Mouse (Mus musculus) yolk sac, embryonic 10.5 days (tissue): ENCODE data around the gene Tenm4.

Experiments used
- DNase-seq: peaks from one replicate; pipeline ENCODE4 v3.0.0-alpha.2; 2017; ENCODE audit warnings: low spot score

Gene Tenm4

DNA sequence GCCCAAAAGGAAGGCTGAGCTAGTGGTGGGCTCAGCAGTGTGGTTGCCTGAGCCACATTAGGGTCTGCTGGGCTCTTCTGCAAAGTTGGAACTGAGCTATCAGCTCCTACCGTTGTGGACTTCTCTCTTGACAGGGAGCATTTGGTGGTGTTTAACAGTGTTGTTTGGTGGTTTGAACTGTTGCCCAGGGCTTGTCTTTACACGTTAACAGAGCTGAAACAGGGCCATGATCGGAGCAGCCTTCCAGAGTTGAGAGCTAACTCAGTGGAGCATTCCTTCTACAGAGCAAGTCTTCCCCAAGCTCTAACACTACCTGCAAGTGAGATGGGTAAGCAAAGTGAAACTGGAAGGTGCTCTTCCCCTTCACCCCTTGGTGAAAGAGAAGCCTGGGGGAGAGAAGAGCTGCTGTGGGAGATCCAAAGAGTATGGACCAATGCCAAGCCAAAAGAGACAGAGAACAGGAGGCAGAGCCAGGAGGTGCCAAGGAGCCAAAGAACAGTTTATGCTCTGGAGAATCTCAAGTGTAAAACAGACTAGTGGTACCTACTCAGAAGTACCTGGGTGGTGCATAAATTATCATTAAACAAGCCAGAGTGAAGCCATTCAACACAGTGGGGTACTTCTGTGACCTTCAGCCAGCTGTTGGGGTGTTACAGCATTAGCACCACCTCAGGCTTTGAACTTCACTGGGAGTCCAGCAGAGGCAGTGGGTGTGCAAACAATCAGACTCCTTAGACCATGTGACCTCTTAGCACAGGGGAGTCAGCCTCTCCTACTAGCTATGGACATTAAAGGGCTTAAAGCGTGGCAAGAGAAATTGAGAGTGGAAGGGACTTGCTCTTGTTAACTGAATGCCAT is 71.5 kb downstream of the Tenm4 start:
- no peak for DNase-seq

DNA sequence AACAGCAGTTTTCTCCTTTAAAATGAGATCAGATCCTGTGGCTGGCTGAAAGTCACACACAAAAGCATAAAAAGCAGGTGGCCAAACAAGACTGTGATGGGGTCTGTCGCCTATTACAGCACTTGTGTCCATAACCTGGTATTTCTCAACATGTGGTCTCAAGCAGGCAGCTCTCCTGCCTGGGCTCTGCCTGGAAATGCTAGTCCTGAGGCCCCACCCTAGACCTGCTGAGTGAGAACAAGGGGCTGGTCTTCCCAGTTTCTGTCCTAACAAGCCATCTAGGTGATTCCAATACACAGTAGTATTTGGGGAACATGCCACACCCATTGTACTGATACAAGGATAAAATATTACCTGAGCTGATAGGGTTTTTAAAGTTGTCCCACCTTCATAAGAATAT is 73.8 kb downstream of the Tenm4 start:
- no peak for DNase-seq

DNA sequence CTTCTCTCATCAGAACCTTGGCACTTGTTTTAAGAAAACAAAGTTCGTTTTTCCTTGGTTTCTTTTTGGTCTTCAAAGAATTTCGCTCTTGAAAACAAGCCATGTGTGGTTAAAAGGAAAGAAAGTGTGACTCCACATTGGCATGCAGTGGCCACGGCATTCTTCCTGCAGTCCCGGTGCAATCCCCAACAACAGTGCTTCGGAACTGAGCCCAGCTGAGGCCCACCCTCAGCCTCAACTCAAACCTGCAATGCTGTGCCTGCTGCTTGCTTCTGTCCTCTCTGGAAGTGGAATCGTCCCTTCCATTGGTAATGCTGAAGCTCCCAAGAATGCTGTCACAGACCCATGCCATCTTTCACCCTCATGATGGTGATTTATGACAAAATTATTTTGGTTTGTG is 88.6 kb downstream of the Tenm4 start:
- no peak for DNase-seq

DNA sequence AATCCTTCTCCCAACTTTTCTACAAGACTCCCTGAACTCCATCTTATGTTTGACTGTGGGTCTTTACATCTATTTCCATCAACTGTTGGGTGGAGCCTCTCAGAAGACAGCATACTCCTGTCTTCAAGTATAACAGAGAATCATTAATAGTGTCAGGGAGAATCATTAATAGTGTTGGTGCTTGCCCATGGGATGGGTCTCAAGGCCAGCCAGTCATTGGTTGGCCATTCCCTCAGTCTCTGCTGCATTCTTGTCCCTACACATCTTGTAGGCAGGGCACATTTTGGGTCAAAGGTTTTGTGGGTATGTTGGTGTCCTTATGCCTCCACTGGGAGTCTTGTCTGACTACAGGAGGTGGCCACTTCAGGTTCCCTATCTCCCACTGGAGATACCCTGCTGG is 91.1 kb downstream of the Tenm4 start:
- DNase-seq: no peak

DNA sequence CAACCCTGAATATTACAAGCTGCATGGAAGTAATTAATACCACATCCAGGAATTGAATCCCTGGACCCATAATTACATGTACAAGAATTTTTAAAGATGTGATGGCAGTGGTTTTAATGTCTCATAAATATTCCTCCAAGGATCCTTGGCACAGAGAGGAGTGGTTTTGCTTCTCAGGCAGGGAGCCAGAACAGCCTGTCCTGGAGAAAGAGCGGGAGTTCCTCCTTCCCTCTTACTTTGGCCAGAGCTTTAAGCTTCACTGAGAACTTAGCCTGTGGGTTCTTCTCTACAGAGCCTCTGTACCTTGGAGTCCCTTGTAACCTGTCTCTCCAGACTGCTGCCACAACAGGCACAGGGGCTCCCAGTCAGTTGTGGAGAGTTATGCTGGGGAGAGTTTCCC is 94.9 kb downstream of the Tenm4 start:
- no peak for DNase-seq

DNA sequence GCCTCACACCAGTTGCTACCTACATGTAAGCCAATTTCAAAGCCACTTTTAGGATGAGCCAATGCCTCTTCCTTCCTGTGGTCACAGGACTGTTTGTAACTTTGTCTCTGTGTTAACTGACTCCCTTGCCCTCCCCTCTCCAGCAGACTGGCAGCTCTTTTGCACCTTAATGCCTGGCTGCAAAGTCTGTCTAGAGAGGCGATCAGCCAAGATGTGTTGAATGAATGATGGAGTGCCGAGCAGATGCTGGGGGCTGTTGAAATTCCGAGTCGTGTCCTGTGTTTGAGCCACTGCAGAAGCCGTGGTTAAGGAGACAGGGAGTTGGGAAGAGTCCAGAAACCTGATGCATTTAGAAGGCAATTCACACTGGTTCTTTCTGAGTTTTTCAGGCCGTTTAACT is 96.2 kb downstream of the Tenm4 start:
- peak; percentile 7 for DNase-seq

DNA sequence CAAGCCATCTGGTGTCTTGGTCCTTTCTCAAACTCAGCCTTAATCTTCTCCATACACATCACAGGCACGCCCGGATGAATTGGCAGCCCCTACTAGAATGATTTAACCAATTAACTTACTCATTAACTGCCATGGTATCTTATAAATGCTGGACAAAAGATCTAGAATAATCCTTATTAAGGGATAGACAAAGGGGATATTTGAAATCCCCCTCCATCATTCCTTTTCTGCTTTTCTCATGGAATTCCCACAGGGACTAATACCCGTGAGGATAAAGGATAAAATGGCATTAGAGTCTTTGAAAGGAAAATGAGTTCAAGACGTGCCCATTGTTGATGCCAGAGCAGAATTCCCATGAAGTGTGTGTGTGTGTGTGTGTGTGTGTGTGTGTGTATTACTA is 99.6 kb downstream of the Tenm4 start:
- no peak for DNase-seq

DNA sequence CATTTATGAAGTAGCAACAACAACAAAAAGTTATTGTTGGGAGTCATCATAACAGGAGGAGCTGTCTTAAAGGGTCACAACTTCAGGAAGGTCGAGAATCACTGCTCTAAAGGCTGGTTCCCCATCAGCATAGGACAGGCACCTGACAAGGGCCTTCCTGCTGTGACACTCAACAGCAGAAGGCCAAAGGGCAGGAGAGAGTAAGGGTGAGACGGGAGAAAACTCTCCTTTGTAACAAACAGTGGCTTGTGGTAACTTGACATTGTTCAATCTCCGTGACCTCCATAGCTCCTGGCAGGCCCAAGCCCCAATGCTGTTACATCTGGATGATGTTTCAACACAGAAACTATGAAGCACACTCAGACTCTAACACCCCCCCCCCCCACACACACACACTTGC is 101.0 kb downstream of the Tenm4 start:
- no peak for DNase-seq

DNA sequence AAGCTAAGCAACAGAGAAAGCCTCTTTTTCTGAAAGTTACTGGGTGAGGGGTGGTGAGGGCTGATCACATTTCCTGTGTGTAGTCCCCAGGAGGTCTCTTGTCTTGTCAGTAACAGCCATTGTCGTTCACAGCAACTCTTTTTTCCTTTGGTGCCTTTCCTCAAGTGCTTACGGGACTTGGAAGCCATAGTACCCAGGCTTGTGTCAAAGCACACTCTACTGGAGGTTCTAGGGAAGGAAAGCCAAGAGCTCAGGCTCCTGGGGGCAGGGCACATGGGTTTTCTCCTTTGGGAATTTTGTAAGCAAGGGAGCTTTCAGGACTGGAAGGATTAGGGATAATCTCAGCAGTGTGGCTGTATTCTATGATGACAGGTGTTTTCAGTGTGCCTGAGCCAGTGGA is 103.4 kb downstream of the Tenm4 start:
- DNase-seq: no peak

DNA sequence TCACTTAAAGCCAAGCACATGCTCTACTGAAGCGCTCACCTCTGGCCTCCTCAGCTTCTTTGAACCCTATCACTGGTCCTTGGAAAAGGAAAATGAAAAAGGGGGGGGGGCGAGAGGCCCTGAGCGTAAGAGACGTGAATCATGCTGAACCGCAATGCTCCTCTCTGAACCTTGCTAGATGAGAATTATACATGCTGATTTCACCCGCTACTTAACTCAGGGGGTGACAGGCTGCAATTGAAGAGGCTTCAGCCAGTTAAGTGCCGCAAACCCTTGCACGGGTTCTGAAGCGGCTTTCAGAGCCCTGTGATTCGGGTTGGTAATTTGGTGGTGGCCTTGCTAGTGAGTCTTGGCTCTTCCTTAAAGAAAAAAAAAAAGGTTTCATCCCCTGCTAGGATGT is 106.5 kb downstream of the Tenm4 start:
- no peak for DNase-seq

DNA sequence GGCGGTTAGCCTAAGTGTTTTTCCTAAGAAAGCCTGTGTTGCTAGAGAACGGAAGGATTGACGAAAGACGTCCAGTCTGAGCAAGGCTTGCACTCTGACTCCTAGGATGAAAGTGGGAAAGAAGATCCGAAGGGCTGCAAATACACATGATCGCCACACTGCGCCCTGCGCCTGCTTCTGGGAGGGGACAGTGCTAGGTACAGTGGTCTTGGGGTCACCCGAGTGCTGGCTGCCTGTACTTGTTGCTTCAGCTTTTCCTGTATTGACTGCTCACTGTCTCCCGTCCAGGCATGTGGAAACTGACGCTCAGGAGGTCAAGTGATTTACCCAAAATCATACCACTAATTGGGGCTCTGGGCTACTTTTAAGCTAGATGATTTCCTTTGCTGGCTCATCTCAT is 107.3 kb downstream of the Tenm4 start:
- no peak for DNase-seq

DNA sequence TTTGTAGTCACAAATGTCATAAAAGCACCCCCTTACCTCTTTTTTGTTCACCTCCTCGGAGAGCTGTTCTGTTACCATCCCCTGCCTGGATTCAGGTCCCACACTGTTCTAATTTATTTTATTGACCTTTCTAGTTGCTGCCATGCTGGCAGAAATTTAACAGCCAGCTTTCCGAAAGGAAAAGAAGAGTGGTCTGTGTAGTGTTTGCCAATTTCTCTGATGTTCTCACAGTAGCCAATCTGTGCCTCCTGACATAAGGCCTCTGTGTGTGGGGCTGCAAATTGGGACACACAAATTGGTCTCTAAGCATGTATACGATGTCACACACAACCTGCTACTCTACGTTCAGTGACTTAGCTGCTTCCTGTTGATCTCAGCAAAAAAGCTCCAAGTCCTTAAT is 109.7 kb downstream of the Tenm4 start:
- DNase-seq: no peak

DNA sequence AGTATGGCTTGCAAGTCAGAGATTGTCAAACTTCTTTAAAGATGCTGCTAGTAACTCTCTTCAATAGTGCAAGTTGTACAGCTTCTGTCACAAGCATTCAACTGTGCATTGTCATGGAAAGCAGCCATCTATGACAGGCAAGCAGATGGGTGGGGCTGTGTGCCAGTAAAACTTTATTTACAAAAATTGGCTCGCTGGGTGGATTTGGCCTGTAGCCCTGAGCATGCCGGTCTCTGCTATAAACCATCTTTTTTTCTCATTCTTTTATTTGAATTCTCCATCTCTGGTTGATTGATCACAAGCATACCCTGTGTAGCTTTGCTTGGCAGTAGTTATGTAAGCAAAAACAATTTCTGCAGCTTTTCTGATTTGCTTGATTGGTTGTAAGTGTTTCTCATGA is 119.5 kb downstream of the Tenm4 start:
- no peak for DNase-seq

DNA sequence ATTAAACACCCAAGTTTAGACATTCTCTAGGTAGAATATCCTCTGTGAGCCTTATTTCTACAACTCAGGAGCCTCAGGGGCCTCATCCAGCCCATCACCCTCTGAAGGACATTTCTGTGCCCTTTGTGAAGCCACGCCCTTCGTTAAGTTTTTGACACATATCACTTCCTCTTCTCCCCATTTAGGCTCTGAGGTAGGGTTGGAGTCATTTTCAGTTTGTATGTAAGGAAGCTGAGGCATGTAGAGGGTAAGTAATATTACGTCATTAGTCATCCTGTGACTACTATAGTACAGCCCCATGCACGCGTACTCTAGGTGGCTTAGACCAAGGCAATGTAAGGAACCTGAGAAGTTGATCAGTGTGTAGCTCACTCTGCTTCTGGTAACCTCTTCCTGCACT is 124.9 kb downstream of the Tenm4 start:
- DNase-seq: no peak

DNA sequence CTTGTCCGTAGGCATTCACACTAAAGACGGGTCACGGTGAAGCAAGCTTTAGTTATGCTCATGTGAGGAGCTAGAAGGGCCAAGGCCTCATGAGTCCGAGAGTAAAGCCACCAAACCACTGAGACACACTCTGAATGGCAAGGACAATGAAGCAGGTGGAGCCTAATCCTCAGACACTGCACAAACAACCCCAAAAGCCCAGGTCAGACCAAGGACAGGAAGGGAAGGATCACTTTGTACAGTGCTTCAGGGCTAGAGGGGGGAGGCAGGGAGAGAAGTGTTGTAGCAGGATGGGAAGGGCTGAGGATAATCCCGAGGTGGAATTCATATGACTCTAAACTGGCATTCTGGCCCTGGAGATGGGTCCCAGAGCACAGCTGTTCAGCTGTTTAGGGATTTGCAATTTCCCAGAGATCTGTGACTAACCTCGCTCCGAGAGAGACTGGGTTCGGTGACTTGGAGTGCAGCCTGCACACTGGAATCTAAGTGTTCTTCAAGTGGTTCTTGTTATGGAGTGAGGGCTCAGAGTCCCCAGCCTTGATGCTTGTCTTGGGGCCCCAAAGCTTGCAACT is 129.9 kb downstream of the Tenm4 start:
- DNase-seq: no peak

DNA sequence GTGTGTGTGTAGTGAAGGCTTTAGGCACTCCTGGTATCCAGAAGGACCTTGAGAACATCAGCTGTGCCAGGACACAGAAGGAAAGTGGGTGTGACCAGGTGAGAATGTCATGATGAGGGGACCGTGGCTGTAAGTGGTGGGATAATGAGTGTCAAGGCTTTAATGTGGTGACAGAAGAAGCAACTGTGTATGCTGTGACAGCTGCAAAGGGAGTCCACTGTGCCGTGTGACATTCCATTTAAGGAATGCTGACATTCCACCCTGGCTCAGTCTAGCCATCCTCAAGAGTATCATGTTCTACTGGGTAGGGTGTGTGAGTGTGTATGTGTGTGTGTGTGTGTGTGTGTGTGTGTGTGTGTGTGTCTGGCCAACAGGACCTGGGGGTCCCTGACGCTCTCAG is 130.8 kb downstream of the Tenm4 start:
- no peak for DNase-seq

DNA sequence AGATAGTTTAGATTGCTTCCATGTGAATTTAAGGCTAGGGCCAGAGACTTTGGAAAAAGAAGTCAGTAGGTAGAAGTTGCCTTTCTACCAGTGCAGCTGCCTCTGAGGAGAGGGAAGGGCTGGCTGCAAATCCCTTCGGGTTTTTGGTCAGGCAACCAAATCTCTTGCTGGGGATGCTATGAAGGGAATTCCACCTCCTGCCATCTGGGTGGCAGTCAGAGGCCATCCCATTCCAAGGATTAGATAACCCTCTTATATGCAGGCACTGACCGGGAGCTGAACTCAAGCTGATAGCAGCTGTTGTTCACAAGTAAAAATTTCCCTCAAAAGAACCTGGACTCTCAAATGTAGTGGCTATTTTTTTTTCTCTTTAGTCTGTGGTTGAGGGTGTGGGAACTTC is 132.9 kb downstream of the Tenm4 start:
- peak; percentile 15 for DNase-seq

DNA sequence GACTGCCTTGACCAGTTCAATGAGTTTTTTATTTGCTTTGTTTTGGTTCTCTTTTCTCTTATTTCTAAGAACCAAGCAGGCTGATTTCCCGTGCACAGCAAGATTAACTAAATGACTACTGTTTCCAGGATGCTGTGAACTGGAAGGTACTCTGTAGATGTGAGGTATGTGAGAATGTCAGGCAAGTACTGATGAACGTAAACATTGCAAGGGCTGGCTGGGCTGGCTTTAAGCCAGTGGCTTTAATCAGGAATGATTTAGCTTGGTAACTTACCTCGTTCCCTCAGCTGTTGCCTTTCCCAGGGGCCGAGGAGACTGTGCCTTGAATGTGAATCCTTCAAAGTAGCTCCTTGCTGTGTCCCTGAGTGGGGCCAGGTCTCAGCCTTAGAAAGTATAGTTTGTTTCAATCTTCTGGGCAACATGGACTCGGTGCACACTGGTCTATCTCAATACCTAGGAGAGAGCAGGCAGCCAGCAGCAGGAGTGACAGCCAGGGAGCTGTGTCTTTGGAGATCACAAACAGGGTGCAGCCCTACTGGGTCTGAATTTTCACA is 134.4 kb downstream of the Tenm4 start:
- peak; percentile 3 for DNase-seq

DNA sequence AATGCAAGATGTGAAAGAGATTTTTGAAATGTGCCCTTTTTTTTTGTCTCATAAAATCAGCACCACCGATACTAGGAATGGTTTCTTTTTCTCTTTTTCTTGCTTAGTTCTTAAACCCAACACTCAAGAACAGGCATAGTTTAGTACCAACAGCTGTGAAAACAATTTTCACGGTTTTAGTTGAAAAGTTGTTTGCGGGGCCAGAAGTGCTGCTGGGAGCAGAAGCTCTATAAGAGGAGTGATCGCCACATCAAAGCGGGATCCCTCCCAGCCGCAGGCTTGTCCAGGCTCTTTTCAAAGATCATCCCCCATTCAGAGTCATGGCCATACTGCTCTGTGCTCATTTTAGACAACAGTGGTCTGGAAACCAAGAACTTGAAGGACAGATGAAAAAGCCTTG is 137.1 kb downstream of the Tenm4 start:
- no peak for DNase-seq

DNA sequence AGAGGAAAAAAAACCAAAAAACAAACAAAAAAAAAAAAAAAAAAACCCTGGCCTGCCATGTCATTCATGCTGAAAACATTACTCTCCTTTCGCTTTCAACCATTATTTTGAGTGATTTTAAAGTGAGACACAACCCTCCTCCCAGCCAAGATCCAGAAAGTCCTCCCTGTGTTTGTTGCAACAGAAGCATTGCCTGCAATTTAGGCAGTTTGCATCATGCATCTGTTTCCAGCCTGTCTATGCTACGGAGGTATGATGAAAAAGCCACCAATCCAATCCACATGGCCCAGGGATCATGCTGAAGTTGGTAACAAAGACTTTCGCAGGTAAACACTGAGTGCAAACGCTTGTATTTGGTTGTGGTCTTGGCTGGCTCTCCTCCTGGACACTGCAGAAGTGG is 158.3 kb downstream of the Tenm4 start:
- DNase-seq: no peak

DNA sequence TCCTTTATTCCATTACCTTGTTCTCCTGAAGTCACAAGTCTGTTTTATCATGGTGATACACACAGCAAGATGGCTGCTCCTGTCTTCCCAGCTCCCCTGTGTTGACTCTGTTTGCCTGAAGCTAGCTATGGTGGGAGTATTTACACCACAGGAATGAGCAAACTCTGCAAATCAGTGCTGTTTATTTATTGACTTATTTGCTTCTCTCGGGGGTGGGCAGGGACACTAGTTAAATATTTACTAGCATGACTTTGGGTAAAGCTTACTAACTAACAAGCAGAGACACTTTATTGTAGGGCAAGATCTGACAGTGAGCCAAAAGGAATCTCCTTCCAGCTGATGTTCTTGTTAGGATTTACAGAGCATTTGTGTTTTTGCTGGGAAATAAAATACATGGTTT is 160.1 kb downstream of the Tenm4 start:
- peak; percentile 52 for DNase-seq

DNA sequence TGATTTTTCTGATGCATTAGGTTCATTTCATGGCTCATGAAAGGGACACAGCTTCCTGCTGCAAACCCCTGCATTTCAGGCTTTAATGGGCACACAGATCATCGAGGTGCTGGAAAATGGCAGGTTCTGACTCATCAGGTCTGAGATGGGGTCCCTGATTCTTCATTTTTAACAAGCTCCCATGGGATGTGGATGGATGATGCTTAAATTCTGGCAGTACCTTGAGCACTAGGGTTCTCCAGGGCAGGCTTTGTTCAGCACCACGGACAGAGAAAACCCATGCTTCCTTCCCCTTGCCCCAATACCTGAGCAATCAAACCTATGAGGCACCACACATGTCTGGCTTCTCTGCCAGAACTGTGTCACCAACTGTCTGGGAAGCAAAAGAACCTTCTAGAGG is 163.3 kb downstream of the Tenm4 start:
- peak; percentile 7 for DNase-seq

DNA sequence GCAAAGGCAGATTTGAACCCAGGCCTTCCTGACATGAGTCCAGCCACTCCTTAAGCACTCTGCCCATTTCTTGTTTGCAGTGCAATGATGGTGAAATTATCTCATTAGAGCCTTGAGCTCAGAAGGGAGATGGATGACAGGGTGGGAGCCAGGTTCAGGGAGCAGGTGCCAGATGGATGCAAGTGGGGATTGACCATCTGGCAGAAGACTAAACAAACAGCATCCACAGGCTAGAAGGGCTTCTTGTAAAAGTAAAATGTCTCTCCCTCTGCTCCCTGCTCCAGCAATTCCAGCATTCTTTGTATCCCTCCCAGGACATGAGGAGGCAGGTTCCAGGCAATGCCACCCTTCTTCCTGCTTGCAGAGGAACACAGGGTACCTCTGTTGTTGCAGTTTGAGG is 165.3 kb downstream of the Tenm4 start:
- DNase-seq: no peak

DNA sequence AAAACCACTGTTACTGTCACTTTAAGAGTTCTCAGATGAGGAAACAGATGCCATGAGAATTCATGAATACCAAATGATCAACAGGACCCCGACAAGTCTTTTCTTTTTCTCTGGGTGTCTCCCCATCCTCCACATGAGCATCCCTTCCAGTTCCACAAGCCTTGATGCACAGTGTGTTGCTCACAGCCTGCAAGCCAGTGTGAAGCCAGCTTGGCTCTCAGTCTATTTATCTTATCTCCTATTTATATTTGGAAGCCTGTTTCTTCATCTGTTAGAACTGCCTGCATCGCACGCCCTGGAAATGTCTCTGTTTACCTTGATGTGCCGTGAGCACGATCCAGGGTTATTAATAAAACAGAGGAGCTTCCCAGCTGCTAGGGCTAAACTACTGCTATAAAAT is 169.8 kb downstream of the Tenm4 start:
- DNase-seq: peak; percentile 18
